In the genomic region with DNA sequence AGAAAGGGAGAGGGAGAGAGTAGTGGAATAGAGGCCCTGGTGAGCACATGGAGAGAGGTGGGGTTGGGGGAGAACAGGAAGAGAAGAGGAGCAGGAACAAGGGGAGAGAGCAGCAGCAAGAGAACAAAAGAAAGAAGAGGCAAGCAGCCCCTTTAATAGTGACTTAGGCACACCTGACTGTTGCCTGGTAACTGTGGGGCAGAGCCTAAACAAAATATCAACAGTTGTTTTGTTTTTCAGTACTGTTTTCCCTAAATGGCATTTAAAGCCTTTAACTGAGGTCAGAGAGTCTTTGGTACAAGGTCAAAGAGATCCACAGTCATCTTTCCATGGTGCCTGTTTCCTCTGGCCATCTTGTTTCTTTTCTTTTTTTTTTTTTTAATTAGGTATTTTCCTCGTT, we compare ENCODE assay signal across 20 mouse cellular contexts.
DNase-seq lines count a peak whose midpoint lies in the region; TF ChIP-seq lines count a peak whose summit lies in the region.
"Had no signal": no experiment of that assay in that cellular context is flagged by ENCODE, and none has a peak within 500 bp of the region (broad histone marks: within the 10 kb centered on the region; RNA-seq: fewer than 3 reads in every experiment).

No protein-coding gene starts in this region.

- H3K9ac ChIP-seq in heart, adult 2 months (ENCODE audit: low read depth, low read length) = no peak overlapping the region
- H3K9ac ChIP-seq: embryonic facial prominence, embryonic 13.5 days; embryonic facial prominence, embryonic 15.5 days; forebrain, embryonic 12.5 days had no signal

- H3K4me1 ChIP-seq in heart, adult 2 months (ENCODE audit: control insufficient read depth, insufficient read depth, low read length) = no peaks in the 10 kb centered on the region
- H3K4me1 ChIP-seq: embryonic facial prominence, embryonic 13.5 days; embryonic facial prominence, embryonic 15.5 days had no signal

- WGBS in heart, adult 2 months = 25% methylated on average over 1 of the region's 1 CpGs

- no peak overlapping the region for H3K27ac ChIP-seq in heart, adult 2 months
- H3K27ac ChIP-seq: embryonic facial prominence, embryonic 13.5 days; embryonic facial prominence, embryonic 15.5 days; forebrain, embryonic 10.5 days; forebrain, embryonic 12.5 days had no signal

- no peaks in the 10 kb centered on the region for H3K27me3 ChIP-seq in heart, adult 2 months (ENCODE audit: control insufficient read depth, insufficient read depth, low read length)
- H3K27me3 ChIP-seq: embryonic facial prominence, embryonic 13.5 days; embryonic facial prominence, embryonic 15.5 days; forebrain, embryonic 12.5 days had no signal

- no peaks in the 10 kb centered on the region for H3K36me3 ChIP-seq in heart, adult 2 months (ENCODE audit: control insufficient read depth, insufficient read depth, low read length)
- H3K36me3 ChIP-seq: embryonic facial prominence, embryonic 13.5 days; embryonic facial prominence, embryonic 15.5 days; forebrain, embryonic 10.5 days; forebrain, embryonic 12.5 days; G1E had no signal

- TF ChIP-seq POLR2A in heart, adult 2 months (IDR thresholded peaks at IDR 0.05; ENCODE audit: insufficient read depth, low read depth, low read length) = no peak

- H3K79me2 ChIP-seq in heart, adult 2 months (replicated peaks; ENCODE audit: control insufficient read depth, insufficient read depth, low read length) = no peaks in the 10 kb centered on the region

- TF ChIP-seq CTCF in heart, adult 2 months (IDR thresholded peaks at IDR 0.05) = no peak

- TF ChIP-seq EP300 in heart, adult 2 months (IDR thresholded peaks at IDR 0.05; ENCODE audit: insufficient read depth, low read depth, low read length) = no peak

- DNase-seq in retina, postnatal 1 day = peak; percentile 10
- DNase-seq in retina, embryonic 14.5 days (ENCODE audit: low spot score) = no peak
- DNase-seq in ES-CJ7 (ENCODE audit: low read depth, low spot score) (peak; percentile 65), R1 (ENCODE audit: low read depth, low spot score) (peak; percentile 93)
- no peak for DNase-seq in heart, adult 2 months
- no peak for DNase-seq in gastrocnemius, postnatal 36 days
- no peak for DNase-seq in right cerebral cortex, adult 2 months (ENCODE audit: low spot score in 2 of 2)
- DNase-seq: adrenal gland, adult 8-10 months; adrenal gland, postnatal 25 days; cerebellum, adult 11 months; cerebellum, adult 18-20 months; cerebellum, adult 8-10 months; cerebellum, postnatal 10 days; cerebellum, postnatal 36 days had no signal

- H3K4me3 ChIP-seq in heart, adult 2 months = no peak overlapping the region
- H3K4me3 ChIP-seq: embryonic facial prominence, embryonic 13.5 days; embryonic facial prominence, embryonic 15.5 days; erythroblast, embryonic 14.5 days; forebrain, embryonic 10.5 days; forebrain, embryonic 12.5 days had no signal

- intact Hi-C loops in heart, adult 2 months (cut with DNase I) = no loop called here
- intact Hi-C loops in gastrocnemius, postnatal 36 days (cut with DNase I) = no loop called here

Comparison
In these comparisons a context has a peak if more than half of its experiments do, and no peak if none do; other contexts are left out.
1. DNase-seq: peak in retina, postnatal 1 day (single experiment), ES-CJ7 (single experiment) and R1 (single experiment); none in retina, embryonic 14.5 days (single experiment), heart, adult 2 months (0 of 2), gastrocnemius, postnatal 36 days (0 of 2) and right cerebral cortex, adult 2 months (0 of 2).